Mouse (Mus musculus): ENCODE measurements around the gene Wipf1. TPM values are rescaled to one million over a fixed set of nuclear protein-coding genes. Genes with fewer than 3 reads are reported as not detected.

Wipf1 gene
- total RNA-seq, 2 experiments from 2014 or later: 14.6 to 16.3 TPM

DNA sequence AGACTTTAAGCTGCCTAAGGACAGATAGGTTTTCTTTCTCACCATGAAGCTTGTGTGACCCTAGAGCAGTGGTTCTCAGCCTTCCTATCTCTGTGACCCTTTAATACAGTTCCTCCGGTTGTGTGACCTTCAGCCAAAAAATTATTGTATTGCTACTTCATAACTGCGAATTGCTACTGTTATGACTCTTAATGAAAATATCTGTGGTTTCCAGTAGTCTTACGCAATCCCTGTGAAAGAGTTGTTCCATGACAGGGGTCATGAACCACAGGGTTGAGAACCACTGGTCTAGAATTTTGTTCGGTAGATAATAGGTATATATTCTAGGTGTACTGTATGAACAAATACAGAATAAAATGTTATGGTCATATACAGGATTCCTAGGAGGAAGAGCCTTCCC, 17.7 kb upstream of the Wipf1 start:
- DNase-seq (ENCODE audit: low spot score in 2 of 2): no peak

DNA sequence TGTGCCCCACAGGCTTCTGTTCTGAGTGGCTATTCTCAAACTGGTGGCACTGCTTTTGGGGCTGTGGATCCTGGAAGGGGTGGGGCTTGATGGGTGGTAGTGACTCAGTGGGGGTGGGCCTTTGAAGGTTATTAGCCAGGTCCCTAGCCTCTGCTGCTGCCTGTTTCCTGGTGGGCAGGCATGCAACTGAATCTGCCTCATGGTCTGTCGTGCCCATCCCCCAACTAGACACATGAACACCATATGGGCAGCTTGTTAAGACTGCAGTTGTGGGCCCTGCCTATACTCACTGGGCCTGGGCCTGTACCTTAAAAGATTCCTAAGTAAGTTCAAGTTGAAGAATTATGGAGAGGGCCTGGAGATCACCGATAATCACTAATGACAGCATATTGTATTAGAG, 16.0 kb upstream of the Wipf1 start:
- DNase-seq (ENCODE audit: low spot score in 2 of 2): no peak

DNA sequence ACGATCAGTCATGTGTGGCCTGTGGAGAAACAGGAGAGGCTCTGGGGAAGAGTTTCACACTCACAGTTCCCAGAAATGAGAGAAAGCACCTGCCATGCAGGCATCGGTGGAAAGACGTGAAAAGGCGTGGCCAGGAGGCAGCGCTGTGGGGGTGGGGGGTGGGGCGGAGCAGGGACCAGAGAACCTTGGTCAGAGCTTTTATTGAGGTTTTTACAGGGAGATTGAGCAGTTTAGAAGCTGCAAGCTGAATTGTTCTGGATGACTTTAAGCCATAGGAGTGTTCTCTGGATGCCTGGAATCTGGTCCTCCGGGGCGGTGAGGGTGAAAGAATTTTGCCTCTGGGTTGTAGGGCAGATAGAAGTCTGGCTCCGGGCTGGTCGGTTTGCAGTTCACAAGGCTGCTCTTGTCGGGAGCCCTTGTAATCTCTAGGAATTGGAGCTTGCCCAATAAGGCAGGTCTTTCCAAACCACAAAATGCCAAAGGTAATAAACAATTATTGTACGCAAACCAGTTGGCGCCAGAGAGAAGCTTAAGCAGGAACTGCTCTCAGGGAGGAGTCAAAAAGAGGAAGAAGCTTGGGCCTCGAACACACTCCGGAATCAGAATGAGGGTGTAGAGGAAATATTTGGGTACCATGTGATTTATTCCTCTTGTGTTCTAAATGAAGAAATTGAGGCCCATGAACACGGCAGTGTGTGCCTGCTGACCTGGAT, 11.1 kb upstream of the Wipf1 start:
- DNase-seq (ENCODE audit: low spot score in 2 of 2): no peak

DNA sequence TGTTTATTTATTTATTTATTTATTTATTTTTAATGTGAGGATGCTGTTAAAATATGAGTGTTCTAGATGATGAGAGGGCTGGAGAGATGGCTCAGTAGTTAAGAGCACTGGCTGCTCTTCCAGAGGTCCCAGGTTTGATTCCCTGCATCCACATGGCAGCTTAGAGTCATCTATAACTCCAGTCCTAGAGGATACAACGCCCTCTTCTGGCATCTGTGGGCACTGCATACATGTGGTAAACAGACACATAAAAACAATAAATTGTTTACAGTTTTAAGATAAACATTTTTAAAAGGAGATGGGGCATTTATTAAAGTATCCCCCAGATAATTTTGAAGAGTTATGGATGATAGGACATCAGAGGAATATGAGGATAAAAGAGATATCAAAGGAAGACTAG, 10.2 kb upstream of the Wipf1 start:
- no peak for DNase-seq (ENCODE audit: low spot score in 2 of 2)

DNA sequence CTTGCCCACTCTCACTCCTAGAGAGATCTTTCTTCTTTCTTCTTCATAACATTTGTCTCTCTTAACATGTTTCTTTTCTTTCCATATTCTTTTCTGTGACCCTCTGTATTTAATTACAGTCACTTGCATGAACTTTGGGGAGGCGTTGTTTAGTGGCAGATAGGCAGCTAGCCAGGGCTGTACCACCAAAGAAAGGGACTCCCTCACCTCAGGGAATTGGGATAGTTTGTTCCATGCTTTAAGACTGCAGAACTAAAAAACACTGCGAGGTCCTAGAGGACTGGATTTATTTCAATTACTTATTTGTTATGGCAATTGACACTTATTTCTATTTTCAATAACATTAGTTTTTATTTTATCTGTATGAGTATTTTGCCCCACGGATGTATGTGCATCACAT, 9.6 kb upstream of the Wipf1 start:
- DNase-seq (ENCODE audit: low spot score in 2 of 2): no peak

DNA sequence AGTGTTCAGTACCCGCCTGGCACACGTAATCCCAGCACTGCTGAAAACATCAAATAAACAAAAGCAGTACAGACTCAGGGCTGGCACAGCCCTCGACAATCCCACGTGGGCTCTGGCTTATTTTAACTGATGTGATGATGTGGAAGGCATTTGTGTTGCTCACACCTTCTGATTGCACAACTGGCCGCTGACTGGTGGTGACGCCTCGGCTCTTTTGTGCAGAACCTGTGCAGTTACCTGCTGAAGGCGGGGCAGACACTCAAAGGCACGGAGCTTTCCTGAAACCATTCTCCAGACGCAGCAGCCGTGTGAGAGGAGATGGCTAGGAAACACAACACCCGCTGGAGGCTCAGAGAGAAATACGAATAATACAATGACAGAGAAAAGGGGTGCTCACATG, 9.1 kb upstream of the Wipf1 start:
- DNase-seq (ENCODE audit: low spot score in 2 of 2): no peak

- no peak for DNase-seq (ENCODE audit: low spot score in 2 of 2)
Measured at GRCm38 (mm10) chr2:73536091-73536783, 6.7 kb upstream of the Wipf1 start.

- DNase-seq (ENCODE audit: low spot score in 2 of 2): no peak
Measured at GRCm38 (mm10) chr2:73534720-73535119, 5.2 kb upstream of the Wipf1 start.

DNA sequence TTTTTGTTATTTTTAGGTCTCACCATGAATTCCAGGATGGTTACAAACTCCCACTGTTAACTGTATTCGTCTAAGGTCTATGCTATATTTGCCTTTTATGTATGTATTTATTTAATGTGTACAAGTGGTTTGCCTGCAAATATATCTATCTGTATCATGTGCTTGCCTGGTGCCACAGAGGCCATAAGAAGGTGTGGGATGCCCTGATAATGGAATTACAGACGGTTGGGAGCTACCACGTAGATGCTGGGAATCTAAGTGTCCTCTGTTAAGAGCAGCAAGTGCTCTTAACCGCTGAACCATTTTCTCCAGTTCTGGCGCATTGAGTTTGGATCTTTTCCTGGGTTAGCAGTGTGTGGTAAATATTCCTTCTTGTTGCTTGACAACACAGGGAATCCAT, 953 bp upstream of the Wipf1 start:
- no peak for DNase-seq (ENCODE audit: low spot score in 2 of 2)

DNA sequence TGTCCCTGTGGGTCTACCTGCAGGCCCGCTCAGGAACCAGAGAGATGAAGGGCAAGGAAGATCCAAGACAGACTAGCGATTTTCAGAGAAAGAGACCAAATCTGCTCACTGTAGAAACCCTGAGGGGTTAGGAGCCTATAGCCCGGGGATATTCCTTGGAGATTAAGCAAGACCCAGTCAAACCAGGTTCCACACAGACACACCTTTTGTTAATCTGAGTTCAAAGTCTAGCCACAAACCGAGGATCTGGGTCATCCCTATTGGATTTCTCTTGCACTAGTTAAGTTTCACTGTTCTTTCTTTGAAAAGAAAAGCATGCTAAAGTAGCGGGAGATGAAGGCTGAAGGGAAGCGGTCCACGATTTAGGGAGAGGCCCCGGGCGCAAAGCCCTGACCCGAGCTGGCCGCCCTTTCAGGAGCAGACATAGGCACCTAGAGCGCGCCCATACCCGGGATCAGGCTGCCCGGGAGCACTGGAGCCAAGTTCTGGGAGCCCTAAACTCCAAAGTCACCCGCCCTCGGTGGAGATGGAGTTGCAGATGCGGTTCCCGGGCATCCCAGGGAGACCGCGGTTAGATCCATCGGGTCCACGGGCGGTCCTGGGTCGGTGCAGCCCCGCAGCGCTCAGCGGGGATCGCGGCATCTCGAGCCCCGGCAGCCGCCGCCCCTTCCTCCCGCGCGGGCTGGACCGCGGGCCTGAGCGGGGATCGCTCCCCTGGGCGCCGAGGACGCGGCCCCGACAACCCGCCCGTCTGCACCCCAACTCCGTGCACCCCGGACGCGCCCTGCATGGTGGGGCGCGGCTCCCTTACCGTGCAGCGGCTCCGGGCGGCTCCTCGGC, 798 bp downstream of the Wipf1 start:
- DNase-seq (ENCODE audit: low spot score in 2 of 2): no peak

GRCm38 (mm10) chr2:73527956-73528355, 1.6 kb downstream of the Wipf1 start:
- no peak for DNase-seq (ENCODE audit: low spot score in 2 of 2)

- no peak for DNase-seq (ENCODE audit: low spot score in 2 of 2)
Measured at GRCm38 (mm10) chr2:73526691-73527090, 2.8 kb downstream of the Wipf1 start.

- peak in 1 of 2 experiments; percentile 31 for DNase-seq (ENCODE audit: low spot score in 2 of 2)
Measured at GRCm38 (mm10) chr2:73522891-73523290, 6.6 kb downstream of the Wipf1 start.

- no peak for DNase-seq (ENCODE audit: low spot score in 2 of 2)
Measured at GRCm38 (mm10) chr2:73522336-73522735, 7.2 kb downstream of the Wipf1 start.

GRCm38 (mm10) chr2:73521737-73522136, 7.8 kb downstream of the Wipf1 start:
- DNase-seq (ENCODE audit: low spot score in 2 of 2): no peak

GRCm38 (mm10) chr2:73518966-73519365, 10.6 kb downstream of the Wipf1 start:
- DNase-seq (ENCODE audit: low spot score in 2 of 2): no peak

DNA sequence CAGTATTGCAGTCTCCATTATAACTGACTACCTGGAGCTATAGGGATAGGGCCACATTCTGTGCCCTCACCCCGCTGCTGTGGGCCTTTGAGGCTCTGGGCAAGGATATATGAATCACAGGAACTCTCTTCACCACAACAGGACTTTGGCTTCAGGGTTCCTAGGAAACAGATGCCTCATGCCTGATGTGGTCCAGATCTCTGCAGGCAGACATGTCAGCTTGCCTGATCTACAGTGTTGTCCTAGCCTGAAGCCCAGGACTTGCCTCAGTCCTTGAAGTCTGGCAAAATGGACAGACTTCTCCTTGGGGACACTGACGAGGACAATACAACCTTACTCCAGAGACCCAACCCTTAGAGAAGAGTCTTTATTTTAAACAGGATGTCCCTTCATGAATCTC, 11.2 kb downstream of the Wipf1 start:
- no peak for DNase-seq (ENCODE audit: low spot score in 2 of 2)

- DNase-seq (ENCODE audit: low spot score in 2 of 2): no peak
Measured at GRCm38 (mm10) chr2:73514178-73514577, 15.4 kb downstream of the Wipf1 start.

DNA sequence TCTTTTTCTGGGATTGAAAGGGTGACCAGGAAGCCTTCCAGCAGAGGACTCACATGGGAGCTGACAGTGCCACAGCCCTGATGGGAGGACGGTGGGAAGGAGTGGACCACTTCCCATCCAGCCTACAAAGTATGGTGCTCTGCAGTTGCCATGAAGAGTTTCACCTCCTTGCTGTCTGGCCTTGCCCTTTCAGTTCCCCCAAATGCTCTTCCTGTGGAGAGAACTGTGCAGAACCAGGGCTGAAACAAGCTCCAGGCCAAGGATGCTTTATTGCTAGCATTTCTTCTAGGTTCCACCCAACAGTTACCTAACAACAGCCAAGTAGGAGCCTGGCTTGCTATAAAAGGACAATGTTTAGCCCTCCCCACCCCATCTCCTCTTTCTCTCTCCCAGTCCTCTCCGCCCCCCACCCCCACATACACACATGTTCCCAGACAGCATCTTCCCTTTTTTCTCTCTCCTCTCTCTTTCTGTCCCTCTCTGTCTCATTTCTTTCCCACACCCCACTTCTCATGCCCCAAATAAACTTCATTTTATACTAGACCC, 16.3 kb downstream of the Wipf1 start:
- DNase-seq (ENCODE audit: low spot score in 2 of 2): no peak

- no peak for DNase-seq (ENCODE audit: low spot score in 2 of 2)
Measured at GRCm38 (mm10) chr2:73512044-73512443, 17.5 kb downstream of the Wipf1 start.

DNA sequence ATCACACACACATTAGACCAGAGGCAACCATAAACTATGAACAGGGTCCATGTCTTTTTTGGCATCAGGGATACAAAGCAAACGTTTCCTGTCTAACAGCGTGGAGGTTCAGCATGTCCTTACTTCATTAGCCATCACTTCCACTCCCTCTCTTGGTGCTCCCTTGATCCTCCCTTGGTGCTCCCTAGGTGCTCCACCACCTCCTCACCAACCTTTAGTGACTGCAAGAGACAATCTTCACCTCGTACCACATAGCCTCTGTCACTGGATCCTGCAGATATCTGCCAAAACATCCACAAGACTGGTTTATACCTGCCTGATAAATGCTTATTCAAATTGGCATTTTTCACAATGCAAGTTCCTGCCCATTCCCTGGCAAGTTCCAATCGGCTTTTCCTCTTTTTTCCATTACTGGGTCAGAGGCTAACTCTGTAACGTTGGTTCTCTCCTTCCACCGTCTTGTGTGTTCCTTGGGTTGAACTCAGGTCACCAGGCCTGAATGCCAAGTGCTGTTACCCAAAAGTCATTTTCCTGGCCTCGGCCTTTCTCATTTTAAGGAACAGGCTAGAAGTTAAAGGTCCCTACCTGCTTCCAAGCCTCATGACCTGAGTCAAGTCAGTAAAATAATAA, 18.7 kb downstream of the Wipf1 start:
- DNase-seq (ENCODE audit: low spot score in 2 of 2): no peak

- DNase-seq (ENCODE audit: low spot score in 2 of 2): no peak
Measured at GRCm38 (mm10) chr2:73510025-73510288, 19.6 kb downstream of the Wipf1 start.

Data from adrenal gland, adult 18-20 months (tissue).